Mouse (Mus musculus) limb, embryonic 12.5 days (tissue): ENCODE data around the gene Rps15. TPM values are rescaled to one million over a fixed set of nuclear protein-coding genes. Genes with fewer than 3 reads are reported as not detected.
A peak's percentile ranks its signal among the peaks of the same experiment; 100 is the strongest.

Source experiments
- ATAC-seq: fragments of 200-750 bp; cut with Nextera tagmentation; 2 replicates; pipeline ENCODE4 v1.8.0; 2017; ENCODE audit warnings: low read depth, moderate TSS enrichment; ENCODE audit not compliant: insufficient number of reproducible peaks, insufficient read depth, low FRiP score, low TSS enrichment
- H3K27ac ChIP-seq: fragments of 300-500 bp; sonication (generic); 2 replicates; pipeline ENCODE4 v1.5.1; 2016; ENCODE audit warnings: mild to moderate bottlenecking, moderate library complexity
- H3K27me3 ChIP-seq: fragments of 300-500 bp; sonication (generic); 2 replicates; pipeline ENCODE4 v1.6.1; 2016; ENCODE audit warnings: mild to moderate bottlenecking, moderate library complexity
- H3K36me3 ChIP-seq: fragments of 300-500 bp; sonication (generic); 2 replicates; pipeline ENCODE4 v1.6.1; 2016; ENCODE audit warnings: mild to moderate bottlenecking, moderate library complexity
- H3K4me1 ChIP-seq: fragments of 300-500 bp; sonication (generic); replicated peaks from 2 replicates; pipeline ENCODE4 v1.6.1; 2016
- H3K4me2 ChIP-seq: fragments of 300-500 bp; sonication (generic); 2 replicates; pipeline ENCODE4 v1.6.1; 2016; ENCODE audit warnings: mild to moderate bottlenecking, moderate library complexity
- H3K4me3 ChIP-seq: fragments of 300-500 bp; sonication (generic); replicated peaks from 2 replicates; pipeline ENCODE4 v1.5.1; 2016; ENCODE audit warnings: mild to moderate bottlenecking
- H3K9ac ChIP-seq: fragments of 300-500 bp; sonication (generic); replicated peaks from 2 replicates; pipeline ENCODE4 v1.6.1; 2016; ENCODE audit warnings: mild to moderate bottlenecking, moderate library complexity
- H3K9me3 ChIP-seq: fragments of 300-500 bp; sonication (generic); 2 replicates; pipeline ENCODE4 v1.6.1; 2016; ENCODE audit warnings: mild to moderate bottlenecking, moderate library complexity
- WGBS: fragments of 180-500 bp; shearing (Covaris S2); methylation state at CpG from one replicate; pipeline ENCODE4 v1.1.7; 2016; 5-methylcytosine and 5-hydroxymethylcytosine counted together
- polyA plus RNA-seq: library from polyadenylated mRNA; unstranded; fragments of >200 nt; fragmentation: Nextera tagmentation; extraction: Ambion mirVana; gene quantifications from 2 replicates; pipeline ENCODE4 v1.2.1, GENCODE M21; 2016

Rps15 gene
- polyA plus RNA-seq, 1 experiment from 2014 or later = 930 TPM

DNA sequence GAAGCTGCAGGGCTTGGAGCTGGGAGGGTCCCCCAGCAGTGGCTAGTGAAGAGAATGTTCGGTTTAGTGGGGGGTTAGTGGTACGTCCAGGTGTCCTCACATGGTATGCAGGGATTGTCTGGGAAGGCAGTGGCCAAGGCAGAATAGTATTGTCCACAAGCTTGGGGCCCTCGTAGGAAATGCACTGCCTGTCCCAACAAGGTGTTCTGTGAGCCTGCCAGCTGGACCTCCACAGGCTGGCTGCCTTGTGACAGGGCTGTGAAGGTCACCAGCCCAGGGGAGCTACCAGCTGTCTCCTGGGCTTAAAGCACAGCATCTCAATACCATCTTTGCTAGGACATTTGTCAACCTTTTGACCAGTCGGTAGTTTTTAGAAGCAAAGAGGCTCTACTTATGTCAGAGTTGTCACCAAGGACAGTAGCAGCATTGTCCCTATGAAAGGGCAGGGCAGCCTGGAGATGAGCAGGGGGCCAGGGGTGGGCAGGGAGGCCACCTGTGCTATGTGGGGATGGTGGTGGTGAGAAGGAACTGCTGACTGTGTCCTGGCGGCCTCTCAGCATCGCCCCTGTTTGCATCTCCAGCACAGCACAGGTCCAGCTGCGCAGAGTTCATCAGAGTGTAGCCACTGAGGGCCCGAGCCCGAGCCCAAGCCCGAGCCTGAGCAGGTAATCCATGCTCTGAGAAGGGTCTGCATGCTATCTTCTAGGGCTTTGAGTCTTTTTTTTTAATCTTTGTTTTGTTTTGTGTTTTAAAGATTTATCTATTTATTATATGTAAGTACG, 39.6 kb upstream of the Rps15 start:
- Histone ChIP-seq H3K4me2 (no peak overlapping the region), H3K27ac (no peak overlapping the region), H3K4me1 (peaks cover 10% of the 10 kb centered on the region; the same call in 1 of the 2 replicates), H3K9me3 (no peaks in the 10 kb centered on the region), H3K36me3 (peaks cover 48% of the 10 kb centered on the region), H3K9ac (no peak overlapping the region), H3K27me3 (no peaks in the 10 kb centered on the region), H3K4me3 (no peak overlapping the region)
- no peak for ATAC-seq
- WGBS = 93% methylated on average over 11 of the region's 11 CpGs

DNA sequence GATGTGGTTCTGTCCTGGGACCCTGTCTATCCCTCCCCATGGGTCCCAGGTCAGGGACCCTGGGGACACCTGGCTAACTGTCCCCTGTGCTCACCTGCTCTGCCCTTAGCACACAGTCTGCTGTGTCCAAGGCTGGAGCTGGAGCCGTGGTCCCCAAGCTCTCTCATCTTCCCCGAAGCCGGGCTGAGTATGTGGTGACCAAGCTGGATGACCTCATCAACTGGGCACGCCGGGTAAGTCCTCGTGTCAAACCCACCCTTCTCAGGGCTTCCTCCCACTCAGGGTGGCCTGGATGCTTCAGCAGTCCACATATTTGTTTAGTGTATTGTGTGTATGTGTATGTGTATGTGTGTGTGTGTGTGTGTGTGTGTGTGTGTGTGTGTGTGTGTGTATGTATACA, 38.7 kb upstream of the Rps15 start:
- Histone ChIP-seq H3K4me1 (peaks cover 10% of the 10 kb centered on the region; the same call in 1 of the 2 replicates), H3K4me2 (no peak overlapping the region), H3K27me3 (no peaks in the 10 kb centered on the region), H3K4me3 (0 out of 2 replicates have a peak overlapping the region, but pooled peaks have one; percentile 2), H3K9ac (no peak overlapping the region), H3K9me3 (no peaks in the 10 kb centered on the region), H3K27ac (no peak overlapping the region), H3K36me3 (peaks cover 56% of the 10 kb centered on the region)
- WGBS = 88% methylated on average over 6 of the region's 6 CpGs
- ATAC-seq = no peak

DNA sequence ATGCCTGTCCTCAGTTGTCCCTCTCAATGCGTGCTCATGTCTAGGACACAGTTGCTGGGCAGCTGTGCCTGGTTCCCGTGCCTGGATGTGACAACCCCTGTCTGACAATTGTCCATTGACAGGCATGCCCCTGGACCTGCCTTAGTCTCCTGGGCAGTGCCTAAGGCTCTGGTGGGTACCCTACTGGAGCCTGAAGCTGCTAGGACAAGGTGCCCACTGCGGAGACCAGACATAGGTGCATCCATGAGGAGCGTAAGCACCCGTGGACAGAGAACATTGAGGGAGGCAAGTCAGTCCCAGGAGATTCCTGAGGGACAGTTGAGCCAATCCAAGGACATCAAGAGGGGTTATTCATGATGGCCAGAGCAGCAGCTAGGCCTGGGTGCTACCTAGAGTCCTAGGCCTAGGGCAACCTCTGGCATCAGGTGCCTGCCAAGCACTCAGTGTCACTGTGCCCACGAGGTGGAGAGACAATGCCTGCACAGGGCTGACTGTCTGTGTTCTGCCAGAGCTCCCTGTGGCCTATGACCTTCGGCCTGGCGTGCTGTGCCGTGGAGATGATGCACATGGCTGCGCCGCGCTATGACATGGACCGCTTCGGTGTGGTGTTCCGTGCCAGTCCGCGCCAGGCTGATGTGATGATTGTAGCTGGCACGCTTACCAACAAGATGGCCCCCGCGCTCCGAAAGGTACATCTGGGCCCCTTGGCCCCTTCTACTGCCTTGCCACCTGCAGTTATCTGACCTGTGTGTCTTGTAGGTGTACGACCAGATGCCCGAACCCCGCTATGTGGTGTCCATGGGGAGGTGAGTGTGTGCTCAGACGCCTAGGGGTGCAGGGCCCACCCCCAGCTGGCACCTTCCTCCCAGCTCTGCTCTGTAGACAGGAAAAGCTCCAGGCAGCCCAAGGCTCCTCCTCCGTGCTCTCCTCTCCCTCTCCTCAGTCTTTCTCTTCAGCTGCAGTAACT, 37.6 kb upstream of the Rps15 start:
- Histone ChIP-seq H3K4me1 (peaks cover 16% of the 10 kb centered on the region), H3K27ac (no peak overlapping the region), H3K36me3 (peaks cover 64% of the 10 kb centered on the region), H3K9ac (no peak overlapping the region), H3K27me3 (no peaks in the 10 kb centered on the region), H3K9me3 (no peaks in the 10 kb centered on the region), H3K4me3 (no peak overlapping the region), H3K4me2 (no peak overlapping the region)
- WGBS = 95% methylated on average over 26 of the region's 26 CpGs
- ATAC-seq = no peak

DNA sequence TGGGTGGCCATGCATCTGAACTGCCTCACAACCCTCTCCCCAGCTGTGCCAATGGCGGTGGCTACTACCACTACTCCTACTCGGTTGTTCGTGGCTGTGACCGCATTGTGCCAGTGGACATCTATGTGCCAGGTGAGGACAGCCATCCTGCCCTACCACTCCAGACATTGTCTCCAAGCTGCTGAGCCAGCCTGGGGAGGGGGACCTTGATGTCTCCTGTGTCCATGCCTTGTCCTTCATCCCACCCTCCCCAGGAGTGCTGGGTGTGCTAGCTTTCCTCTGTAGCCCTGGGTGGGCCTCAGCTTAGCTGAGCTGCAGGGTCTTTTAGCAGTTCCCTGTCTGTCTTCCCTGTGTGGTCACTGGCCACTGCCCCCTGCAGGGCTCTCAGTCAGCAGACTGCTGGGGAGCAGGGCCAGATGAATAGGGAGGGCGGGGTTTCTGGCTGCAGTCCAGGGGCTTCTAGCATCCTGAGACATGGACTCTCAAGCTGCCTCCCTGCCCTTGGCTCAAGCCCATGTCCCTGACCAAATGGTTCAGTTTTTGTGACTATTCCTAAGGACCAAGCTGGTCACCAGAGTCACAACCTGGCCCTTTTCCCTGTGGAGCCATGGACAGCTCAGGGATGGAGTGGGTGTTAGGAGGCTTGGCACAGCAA, 36.2 kb upstream of the Rps15 start:
- H3K36me3 ChIP-seq = peaks cover 64% of the 10 kb centered on the region

DNA sequence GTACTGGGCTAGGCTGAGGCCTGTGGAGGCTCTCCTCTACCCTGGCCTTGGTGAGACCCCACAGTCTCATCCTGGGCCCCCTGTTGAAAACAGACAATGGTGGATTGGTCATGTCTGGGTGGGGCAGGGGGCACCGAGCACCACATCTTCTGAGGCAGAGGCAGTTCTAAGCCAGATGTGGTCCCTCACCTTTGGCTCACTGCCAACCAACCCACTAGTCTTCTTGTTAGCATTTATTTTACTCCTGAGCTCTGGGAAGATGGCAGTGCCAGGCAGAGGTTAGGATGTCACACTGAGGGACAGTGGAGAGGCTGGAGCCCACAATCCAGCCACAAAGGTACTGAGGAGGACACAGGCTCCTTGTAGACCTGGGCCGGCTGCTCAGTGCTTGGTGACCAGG, 34.3 kb upstream of the Rps15 start:
- 83% methylated on average over 2 of the region's 2 CpGs for WGBS
- H3K36me3 ChIP-seq = peaks cover 61% of the 10 kb centered on the region
- no peak overlapping the region for H3K9ac ChIP-seq

More for the DNA sequence above, 36.2 kb upstream of the Rps15 start:
- 0 out of 2 replicates have a peak overlapping the region, but pooled peaks have one; percentile 23 for H3K9ac ChIP-seq
- no peak overlapping the region for H3K4me2 ChIP-seq
- WGBS = 86% methylated on average over 5 of the region's 5 CpGs
- no peak for ATAC-seq
- H3K27ac ChIP-seq = no peak overlapping the region
- H3K4me1 ChIP-seq = peaks cover 18% of the 10 kb centered on the region
- no peak overlapping the region for H3K4me3 ChIP-seq
- no peaks in the 10 kb centered on the region for H3K9me3 ChIP-seq
- H3K27me3 ChIP-seq = no peaks in the 10 kb centered on the region

DNA sequence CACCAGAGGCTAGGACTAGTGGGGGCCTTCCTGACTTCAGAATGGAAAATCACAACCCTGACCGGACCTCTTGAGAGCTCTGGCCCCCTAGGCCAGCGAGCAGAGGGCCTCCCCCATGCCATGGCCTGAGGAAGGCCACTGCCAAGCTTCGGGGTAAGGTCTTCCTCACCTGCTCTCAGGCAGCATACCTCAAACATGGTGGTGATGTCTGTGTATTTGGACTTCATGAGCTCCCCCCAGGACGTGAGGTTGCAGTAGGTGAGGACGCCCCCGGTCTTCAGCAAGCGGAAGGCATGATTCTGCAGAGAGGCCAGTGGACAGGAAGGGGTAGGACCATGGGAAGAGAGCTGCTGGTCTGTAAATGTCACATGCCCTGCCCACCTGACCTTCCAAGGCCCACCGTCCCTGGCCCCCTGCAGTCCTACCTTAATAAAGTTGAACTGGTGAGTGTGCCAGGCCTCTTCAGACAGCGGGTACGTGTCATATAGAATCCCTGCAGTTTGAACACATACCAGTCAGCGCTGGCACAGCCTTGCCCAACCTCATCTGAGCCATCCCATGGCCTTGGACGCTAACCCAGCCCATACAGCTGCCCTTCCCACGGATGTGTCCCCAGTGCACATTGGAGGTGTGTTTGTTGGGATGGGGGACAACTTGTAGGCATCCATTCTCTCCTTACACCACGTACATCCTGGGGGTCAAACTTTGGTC, 33.3 kb upstream of the Rps15 start:
- 92% methylated on average over 14 of the region's 14 CpGs for WGBS
- Histone ChIP-seq H3K9me3 (no peaks in the 10 kb centered on the region), H3K4me3 (no peak overlapping the region), H3K4me1 (peaks cover 25% of the 10 kb centered on the region), H3K27ac (no peak overlapping the region), H3K27me3 (no peaks in the 10 kb centered on the region), H3K36me3 (peaks cover 52% of the 10 kb centered on the region), H3K9ac (no peak overlapping the region), H3K4me2 (peak overlapping the region; percentile 94; the same call in 1 of the 2 replicates)
- ATAC-seq = no peak

More for the DNA sequence above, 34.3 kb upstream of the Rps15 start:
- Histone ChIP-seq H3K27me3 (no peaks in the 10 kb centered on the region), H3K4me1 (peaks cover 25% of the 10 kb centered on the region), H3K4me2 (peak overlapping the region; percentile 94; the same call in 1 of the 2 replicates), H3K27ac (no peak overlapping the region), H3K9me3 (no peaks in the 10 kb centered on the region), H3K4me3 (no peak overlapping the region)
- ATAC-seq = no peak

DNA sequence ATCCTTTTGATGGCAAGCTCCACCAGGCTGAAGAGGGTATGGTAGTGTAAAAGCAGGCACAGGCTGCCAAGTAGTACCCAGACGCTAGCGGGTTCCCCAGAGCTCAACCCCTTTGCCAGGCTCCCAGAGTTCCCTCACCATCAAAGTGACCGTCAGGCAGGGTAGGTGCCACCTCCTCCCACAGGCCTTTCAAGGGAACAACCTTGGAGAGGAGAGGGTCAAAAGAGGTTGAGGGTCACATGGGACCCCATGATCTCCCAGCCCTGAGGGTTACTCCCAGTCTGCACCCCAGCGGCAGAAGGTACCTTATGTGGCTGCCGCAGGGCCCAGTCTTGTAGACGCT, 32.8 kb upstream of the Rps15 start:
- ATAC-seq = no peak
- Histone ChIP-seq H3K27ac (no peak overlapping the region), H3K36me3 (peaks cover 47% of the 10 kb centered on the region), H3K9me3 (no peaks in the 10 kb centered on the region), H3K9ac (peak overlapping the region; percentile 65; the same call in 1 of the 2 replicates), H3K4me2 (peak overlapping the region; percentile 94), H3K4me1 (peaks cover 25% of the 10 kb centered on the region), H3K27me3 (no peaks in the 10 kb centered on the region), H3K4me3 (peak overlapping the region; percentile 52)
- WGBS = 77% methylated on average over 6 of the region's 6 CpGs

DNA sequence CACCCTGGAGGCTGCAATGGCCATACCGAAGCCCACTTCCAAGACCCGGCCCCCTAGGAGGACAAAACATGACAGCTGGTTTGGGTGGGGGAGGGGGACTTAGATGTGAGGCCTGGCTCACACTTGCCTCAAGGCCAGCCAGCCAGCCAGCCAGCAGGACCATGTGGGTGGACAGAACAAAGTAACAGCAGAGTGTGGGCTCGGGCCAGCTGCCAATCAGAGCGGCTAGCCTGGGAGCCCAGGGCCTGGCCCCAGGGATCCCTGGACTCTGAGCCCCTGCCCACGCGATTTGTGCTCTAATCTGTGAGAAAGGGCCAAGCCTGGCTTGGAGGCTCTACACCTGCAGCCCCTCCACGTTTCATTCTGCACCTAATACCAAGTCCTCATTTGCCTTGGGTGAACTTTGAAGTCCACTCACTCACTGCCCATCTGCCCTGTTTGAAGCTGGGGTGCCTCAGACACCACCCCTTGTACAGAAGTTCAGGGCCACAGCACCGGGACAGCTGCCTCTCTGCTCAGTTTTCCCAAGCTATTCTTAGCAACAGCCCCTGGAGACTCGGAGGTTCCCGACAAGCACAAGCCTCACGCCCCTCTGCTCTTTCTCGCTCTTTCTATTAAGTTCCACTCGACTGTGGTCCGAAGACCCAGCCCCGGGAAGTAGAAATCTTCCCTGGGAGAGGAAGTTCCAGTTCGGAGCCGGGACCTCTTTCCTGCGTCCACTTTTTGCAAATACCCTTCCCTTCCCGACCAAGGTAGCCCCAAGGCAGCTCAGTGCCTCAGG, 32.2 kb upstream of the Rps15 start:
- H3K9me3 ChIP-seq = no peaks in the 10 kb centered on the region
- no peak for ATAC-seq
- 7% methylated on average over 19 of the region's 19 CpGs for WGBS
- peak overlapping the region; percentile 52 for H3K4me3 ChIP-seq
- H3K4me1 ChIP-seq = peaks cover 25% of the 10 kb centered on the region
- peak overlapping the region; percentile 96 for H3K27ac ChIP-seq
- H3K4me2 ChIP-seq = peak overlapping the region; percentile 94
- H3K27me3 ChIP-seq = no peaks in the 10 kb centered on the region
- H3K9ac ChIP-seq = peak overlapping the region; percentile 65
- H3K36me3 ChIP-seq = peaks cover 41% of the 10 kb centered on the region

DNA sequence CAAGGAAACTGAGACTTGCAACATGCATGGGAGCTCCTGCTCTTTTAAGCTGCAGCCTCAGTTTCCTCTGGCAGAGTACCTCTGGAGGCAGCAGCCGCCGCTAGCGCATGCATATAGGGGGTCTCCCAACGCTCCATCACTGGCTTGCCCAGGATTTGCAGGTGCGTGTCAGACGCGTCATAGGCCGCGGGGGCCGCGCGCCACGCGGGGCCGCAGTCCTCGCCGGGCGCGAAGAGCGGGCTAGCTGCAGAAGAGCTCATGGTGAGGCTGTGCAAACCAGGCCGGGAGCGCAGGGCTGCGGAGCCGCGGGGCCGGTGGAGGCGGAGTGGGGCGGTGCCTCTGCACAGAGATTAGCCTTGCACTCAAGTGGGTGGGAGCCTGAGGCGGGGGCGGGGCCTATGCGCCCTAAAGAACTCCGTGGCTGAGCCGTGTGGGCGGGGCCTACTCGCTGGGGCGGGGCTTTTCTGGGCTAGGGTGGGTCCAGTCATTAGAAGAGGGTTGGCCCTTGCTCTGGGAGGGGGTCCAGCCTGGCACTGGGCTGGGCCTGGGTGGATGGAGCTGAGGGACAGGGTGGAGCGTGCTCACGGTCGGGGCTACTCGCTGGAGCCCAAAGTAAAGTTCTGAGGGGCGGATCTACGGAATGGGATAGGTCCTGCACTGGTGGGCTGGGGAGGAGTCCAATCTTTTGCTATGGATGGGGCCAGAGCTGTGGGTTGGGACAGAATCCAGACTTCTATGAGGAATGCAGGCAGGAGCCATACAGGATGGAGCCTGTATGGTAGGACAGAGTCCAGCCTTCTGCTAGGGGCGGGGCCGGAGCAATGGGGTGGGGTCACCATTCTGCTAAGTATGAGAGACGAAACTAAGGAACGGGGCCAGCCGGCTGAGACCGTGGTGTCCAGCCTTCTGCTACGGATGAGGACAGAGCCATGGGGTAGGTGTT, 31.3 kb upstream of the Rps15 start, which contains the start of the genes Gamt and Dazap1:
TSS of gene Gamt (minus strand) at position 371 of the 943 bp plus-strand sequence.
TSS of gene Dazap1 (plus strand) at position 845 of the 943 bp plus-strand sequence.
- peaks cover 29% of the 10 kb centered on the region for H3K4me1 ChIP-seq
- peaks cover 32% of the 10 kb centered on the region for H3K36me3 ChIP-seq
- H3K27ac ChIP-seq = peak within 1 kb of the TSS; percentile 96
- H3K9me3 ChIP-seq = no peaks in the 10 kb centered on the region
- H3K27me3 ChIP-seq = no peaks in the 10 kb centered on the region
- ATAC-seq = peak; percentile 92
- H3K4me3 ChIP-seq = peak within 1 kb of the TSS; percentile 52
- H3K4me2 ChIP-seq = peak within 1 kb of the TSS; percentile 94
- under 1% methylated on average over 49 of the region's 49 CpGs for WGBS
- H3K9ac ChIP-seq = peak within 1 kb of the TSS; percentile 65
